Mouse (Mus musculus): ENCODE measurements around the gene Clec3b. TPM values are rescaled to one million over a fixed set of nuclear protein-coding genes. Genes with fewer than 3 reads are reported as not detected.

Clec3b gene
- 10.6 and 10.8 TPM in 2 replicates for polyA plus RNA-seq (2015; fragmentation: Nextera tagmentation; extraction: Ambion mirVana)

DNA sequence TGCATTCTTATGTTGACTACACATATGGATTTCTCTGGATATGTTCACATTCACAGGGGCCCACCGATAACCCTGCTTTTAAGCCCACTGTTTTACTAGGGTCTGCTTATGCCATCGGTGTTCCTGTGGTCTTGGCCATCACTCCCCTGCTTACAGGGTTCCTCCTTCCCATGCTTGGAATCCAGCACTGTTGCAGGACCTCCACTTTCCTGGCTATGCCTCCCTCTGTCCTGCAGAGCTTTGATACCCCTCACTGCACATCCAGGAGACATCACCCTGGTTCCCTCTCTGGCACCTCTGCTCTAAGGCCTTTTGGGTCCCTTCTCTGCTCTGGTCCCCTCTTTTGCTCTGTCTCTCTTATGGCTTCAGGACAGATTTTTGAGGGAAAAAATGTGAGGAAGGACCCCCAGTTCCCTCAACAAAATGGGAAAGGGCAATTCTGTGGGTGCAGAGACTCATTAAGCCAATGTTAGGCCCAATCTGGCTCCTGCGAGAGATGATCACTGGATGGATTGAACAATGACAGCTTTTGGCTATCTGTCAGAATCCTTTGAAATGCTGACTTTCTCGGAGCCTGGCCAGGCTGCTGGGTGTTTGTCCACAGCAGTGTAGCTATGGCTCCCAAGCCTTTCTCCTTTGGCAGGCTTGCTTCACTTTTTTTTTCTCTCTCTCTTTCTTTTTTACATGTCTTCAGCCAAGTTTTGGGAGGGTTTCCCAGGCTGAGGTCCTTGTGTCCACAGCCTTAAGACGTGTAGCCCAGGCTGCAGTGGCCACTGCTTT is at the start of gene Clec3b:
Gene Clec3b (plus strand): TSS at position 706 of the 780 bp plus-strand sequence.

GRCm38 (mm10) chr9:123112805-123113521 is 37.8 kb upstream of the Clec3b start, which contains the start of the genes Zdhhc3 and Exosc7:
TSS of gene Zdhhc3 (minus strand) at chr9:123113205.
TSS of gene Exosc7 (plus strand) at chr9:123113215.

Other genes starting within 250 kb of the Clec3b start
- 11.3 and 12.9 TPM in 2 replicates for gene Zfp105, start 227.9 kb upstream of the Clec3b start, polyA plus RNA-seq (2015; fragmentation: Nextera tagmentation; extraction: Ambion mirVana)
- gene 1110059G10Rik, start 199.9 kb upstream of the Clec3b start, polyA plus RNA-seq (2015; fragmentation: Nextera tagmentation; extraction: Ambion mirVana): 28.7 and 30.1 TPM in 2 replicates
- 5.4 and 5.5 TPM in 2 replicates for gene Kif15, start 199.9 kb upstream of the Clec3b start, polyA plus RNA-seq (2015; fragmentation: Nextera tagmentation; extraction: Ambion mirVana)
- 36.6 and 38.3 TPM in 2 replicates for gene Tmem42, start 129.6 kb upstream of the Clec3b start, polyA plus RNA-seq (2015; fragmentation: Nextera tagmentation; extraction: Ambion mirVana)
- gene Tgm4, start 116.2 kb upstream of the Clec3b start, polyA plus RNA-seq (2015; fragmentation: Nextera tagmentation; extraction: Ambion mirVana): 0.65 and 0.67 TPM in 2 replicates
- 82.0 and 82.7 TPM in 2 replicates for gene Zdhhc3, start 37.7 kb upstream of the Clec3b start, polyA plus RNA-seq (2015; fragmentation: Nextera tagmentation; extraction: Ambion mirVana)
- gene Exosc7, start 37.7 kb upstream of the Clec3b start, polyA plus RNA-seq (2015; fragmentation: Nextera tagmentation; extraction: Ambion mirVana): 65.5 and 69.0 TPM in 2 replicates
- 0.15 and 0.17 TPM in 2 replicates for gene Cdcp1, start 65.1 kb downstream of the Clec3b start, polyA plus RNA-seq (2015; fragmentation: Nextera tagmentation; extraction: Ambion mirVana)
- 53.6 and 72.9 TPM in 2 replicates for gene Tmem158, start 109.8 kb downstream of the Clec3b start, polyA plus RNA-seq (2015; fragmentation: Nextera tagmentation; extraction: Ambion mirVana)
- gene Lars2, start 216.0 kb downstream of the Clec3b start, polyA plus RNA-seq (2015; fragmentation: Nextera tagmentation; extraction: Ambion mirVana): 1,300 and 1,359 TPM in 2 replicates